Mouse (Mus musculus) embryonic facial prominence, embryonic 14.5 days (tissue): ENCODE measurements at regions not wholly inside any gene's neighbourhood (a gene's known extent, or its start where the extent isn't known, plus 50 kb on each side); places are given as distances from the start of the nearest gene placed in this dataset.

Source experiments
- ATAC-seq: fragments of 200-750 bp; cut with Nextera tagmentation; 2 replicates; pipeline ENCODE4 v1.8.0; 2017; ENCODE audit warnings: low read depth, moderate number of reproducible peaks, moderate TSS enrichment
- DNase-seq: peaks from one replicate; pipeline ENCODE4 v3.0.0-alpha.2; 2015; ENCODE audit warnings: low spot score
- H3K27ac ChIP-seq: fragments of 300-500 bp; sonication (generic); replicated peaks from 2 replicates; pipeline ENCODE4 v1.5.1; 2014; ENCODE audit warnings: low read depth, mild to moderate bottlenecking, low read length, moderate library complexity
- H3K27me3 ChIP-seq: fragments of 300-500 bp; sonication (generic); replicated peaks from 2 replicates; pipeline ENCODE4 v1.6.1; 2014; ENCODE audit warnings: low read length; ENCODE audit not compliant: control insufficient read depth, insufficient read depth
- H3K36me3 ChIP-seq: fragments of 300-500 bp; sonication (generic); 2 replicates; pipeline ENCODE4 v1.6.1; 2014; ENCODE audit warnings: low read length, mixed read lengths; ENCODE audit not compliant: control insufficient read depth, insufficient read depth
- H3K4me1 ChIP-seq: fragments of 300-500 bp; sonication (generic); 2 replicates; pipeline ENCODE4 v1.6.1; 2014; ENCODE audit warnings: antibody characterized with exemption, low read length; ENCODE audit not compliant: control insufficient read depth, insufficient read depth
- H3K4me2 ChIP-seq: fragments of 300-500 bp; sonication (generic); 2 replicates; pipeline ENCODE4 v1.6.1; 2014; ENCODE audit warnings: low read depth, mild to moderate bottlenecking, low read length, moderate library complexity, mixed read lengths
- H3K4me3 ChIP-seq: fragments of 300-500 bp; sonication (generic); 2 replicates; pipeline ENCODE4 v1.5.1; 2014; ENCODE audit warnings: low read depth, mild to moderate bottlenecking, low read length
- H3K9ac ChIP-seq: fragments of 300-500 bp; sonication (generic); 2 replicates; pipeline ENCODE4 v1.6.1; 2014; ENCODE audit warnings: low read depth, mild to moderate bottlenecking, low read length, moderate library complexity, mixed read lengths
- H3K9me3 ChIP-seq: fragments of 300-500 bp; sonication (generic); 2 replicates; pipeline ENCODE4 v1.6.1; 2016; ENCODE audit warnings: low read length; ENCODE audit not compliant: control insufficient read depth
- WGBS: fragments of 180-500 bp; shearing (Covaris S2); extraction: QIAGEN DNeasy Blood & Tissue Kit; methylation state at CpG from one replicate; pipeline ENCODE4 v1.1.7; 2014; 5-methylcytosine and 5-hydroxymethylcytosine counted together

DNA sequence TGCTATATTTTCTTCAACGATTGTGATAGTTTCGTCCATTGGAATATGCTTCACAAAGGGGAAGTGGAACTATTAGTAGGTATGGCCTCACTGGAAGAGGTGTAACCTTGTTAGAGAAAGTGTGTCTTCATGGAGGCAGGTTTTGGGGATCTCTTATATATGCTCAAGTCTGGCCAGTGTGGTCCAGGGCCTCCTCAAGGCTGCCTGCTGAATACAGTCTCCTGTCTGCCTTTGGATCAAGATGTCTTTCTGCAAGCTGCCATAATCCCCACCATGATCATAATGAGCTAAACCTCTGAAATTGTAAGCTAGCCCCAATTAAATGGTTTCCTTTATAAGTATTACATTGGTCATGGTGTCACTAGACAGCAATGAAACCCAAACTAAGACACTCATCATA is 384.3 kb downstream of the Btbd3 start:
- Histone ChIP-seq H3K27me3 (no peaks in the 10 kb centered on the region), H3K4me3 (no peak overlapping the region), H3K9me3 (no peaks in the 10 kb centered on the region), H3K9ac (no peak overlapping the region), H3K4me1 (no peaks in the 10 kb centered on the region), H3K4me2 (no peak overlapping the region), H3K36me3 (no peaks in the 10 kb centered on the region), H3K27ac (no peak overlapping the region)
- DNase-seq (no peak), ATAC-seq (no peak)
- WGBS, result 93% methylated on average over 2 of the region's 2 CpGs

- no peak overlapping the region for H3K9ac ChIP-seq
- 89% methylated on average over 1 of the region's 1 CpGs for WGBS
- DNase-seq (no peak), ATAC-seq (no peak)
- no peaks in the 10 kb centered on the region for H3K4me1 ChIP-seq
- H3K4me3 ChIP-seq, result no peak overlapping the region
- no peak overlapping the region for H3K4me2 ChIP-seq
- H3K9me3 ChIP-seq, result no peaks in the 10 kb centered on the region
- H3K27ac ChIP-seq, result no peak overlapping the region
- no peaks in the 10 kb centered on the region for H3K36me3 ChIP-seq
- no peaks in the 10 kb centered on the region for H3K27me3 ChIP-seq
Observed at GRCm38 (mm10) chr2:138641335-138641734, 385.0 kb downstream of the Btbd3 start.

- Histone ChIP-seq H3K9me3 (no peaks in the 10 kb centered on the region), H3K4me1 (no peaks in the 10 kb centered on the region), H3K27me3 (no peaks in the 10 kb centered on the region), H3K27ac (no peak overlapping the region), H3K4me3 (no peak overlapping the region), H3K9ac (no peak overlapping the region), H3K36me3 (no peaks in the 10 kb centered on the region), H3K4me2 (no peak overlapping the region)
- ATAC-seq (no peak), DNase-seq (no peak)
- WGBS, result 45% methylated on average over 3 of the region's 3 CpGs
Observed at GRCm38 (mm10) chr2:138648616-138649015, 392.3 kb downstream of the Btbd3 start.

- Histone ChIP-seq H3K27me3 (no peaks in the 10 kb centered on the region), H3K4me3 (no peak overlapping the region), H3K4me1 (no peaks in the 10 kb centered on the region), H3K4me2 (no peak overlapping the region), H3K36me3 (no peaks in the 10 kb centered on the region), H3K9ac (no peak overlapping the region), H3K27ac (no peak overlapping the region), H3K9me3 (no peaks in the 10 kb centered on the region)
- DNase-seq (no peak), ATAC-seq (no peak)
Observed at GRCm38 (mm10) chr2:138659376-138659775, 403.0 kb downstream of the Btbd3 start.

- no peak overlapping the region for H3K4me3 ChIP-seq
- no peaks in the 10 kb centered on the region for H3K36me3 ChIP-seq
- no peaks in the 10 kb centered on the region for H3K4me1 ChIP-seq
- no peaks in the 10 kb centered on the region for H3K27me3 ChIP-seq
- H3K27ac ChIP-seq, result no peak overlapping the region
- H3K9me3 ChIP-seq, result no peaks in the 10 kb centered on the region
- H3K9ac ChIP-seq, result no peak overlapping the region
- peak; percentile 54 for DNase-seq
- ATAC-seq, result peak; percentile 55; the same call in 1 of the 2 replicates
- H3K4me2 ChIP-seq, result no peak overlapping the region
Observed at GRCm38 (mm10) chr2:138670307-138670706, 413.9 kb downstream of the Btbd3 start.

- ATAC-seq, result no peak
- no peaks in the 10 kb centered on the region for H3K36me3 ChIP-seq
- H3K9ac ChIP-seq, result no peak overlapping the region
- H3K27ac ChIP-seq, result no peak overlapping the region
- no peak overlapping the region for H3K4me2 ChIP-seq
- no peaks in the 10 kb centered on the region for H3K9me3 ChIP-seq
- H3K4me3 ChIP-seq, result no peak overlapping the region
- no peak for DNase-seq
- no peaks in the 10 kb centered on the region for H3K27me3 ChIP-seq
- H3K4me1 ChIP-seq, result peaks cover 5% of the 10 kb centered on the region; the same call in 1 of the 2 replicates
Observed at GRCm38 (mm10) chr2:138674801-138675200, 418.4 kb downstream of the Btbd3 start.

DNA sequence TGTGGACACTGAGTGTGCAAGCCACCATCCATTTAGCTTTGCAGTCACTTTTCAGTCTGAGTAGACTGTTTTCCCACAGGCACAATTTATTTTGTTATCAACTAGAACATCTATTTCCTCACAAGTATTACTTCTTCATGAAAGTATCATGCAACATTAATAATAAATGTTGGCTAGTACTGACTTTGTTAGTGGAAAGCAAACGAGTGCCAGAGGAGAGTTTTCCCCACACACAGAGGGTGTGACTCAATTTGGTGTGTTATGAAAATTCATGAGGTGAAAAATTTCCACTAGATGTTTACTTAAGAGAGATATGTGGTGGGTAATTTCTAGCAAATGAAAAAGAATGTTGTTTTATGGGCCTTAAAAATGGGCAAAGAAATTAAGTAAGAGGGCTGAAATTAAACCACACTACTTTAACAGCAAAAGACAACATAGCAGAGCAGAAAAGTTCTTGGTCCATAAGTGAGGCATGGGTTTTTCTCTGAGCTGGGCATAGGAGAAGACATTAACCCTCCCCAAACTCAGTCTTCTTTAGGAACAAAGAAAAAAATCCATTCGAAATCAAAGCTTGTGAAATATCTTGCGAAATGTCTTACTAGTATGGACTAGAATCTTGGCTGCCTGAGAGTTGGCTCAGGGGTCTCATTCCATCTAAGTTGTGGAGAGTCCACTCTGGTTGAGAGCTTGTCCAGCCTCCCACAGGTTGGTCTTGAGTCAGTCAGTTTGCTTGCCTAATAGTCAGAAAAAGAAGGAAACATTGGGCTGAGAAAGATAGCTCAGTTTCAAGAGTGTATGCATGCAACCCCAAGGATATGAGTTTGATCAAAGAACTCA is 419.1 kb downstream of the Btbd3 start:
- Histone ChIP-seq H3K9ac (no peak overlapping the region), H3K27ac (no peak overlapping the region), H3K9me3 (no peaks in the 10 kb centered on the region), H3K27me3 (no peaks in the 10 kb centered on the region), H3K4me1 (peaks cover 5% of the 10 kb centered on the region; the same call in 1 of the 2 replicates), H3K4me2 (no peak overlapping the region), H3K4me3 (no peak overlapping the region), H3K36me3 (no peaks in the 10 kb centered on the region)
- 75% methylated on average over 3 of the region's 3 CpGs for WGBS
- no peak for DNase-seq
- ATAC-seq, result no peak

DNA sequence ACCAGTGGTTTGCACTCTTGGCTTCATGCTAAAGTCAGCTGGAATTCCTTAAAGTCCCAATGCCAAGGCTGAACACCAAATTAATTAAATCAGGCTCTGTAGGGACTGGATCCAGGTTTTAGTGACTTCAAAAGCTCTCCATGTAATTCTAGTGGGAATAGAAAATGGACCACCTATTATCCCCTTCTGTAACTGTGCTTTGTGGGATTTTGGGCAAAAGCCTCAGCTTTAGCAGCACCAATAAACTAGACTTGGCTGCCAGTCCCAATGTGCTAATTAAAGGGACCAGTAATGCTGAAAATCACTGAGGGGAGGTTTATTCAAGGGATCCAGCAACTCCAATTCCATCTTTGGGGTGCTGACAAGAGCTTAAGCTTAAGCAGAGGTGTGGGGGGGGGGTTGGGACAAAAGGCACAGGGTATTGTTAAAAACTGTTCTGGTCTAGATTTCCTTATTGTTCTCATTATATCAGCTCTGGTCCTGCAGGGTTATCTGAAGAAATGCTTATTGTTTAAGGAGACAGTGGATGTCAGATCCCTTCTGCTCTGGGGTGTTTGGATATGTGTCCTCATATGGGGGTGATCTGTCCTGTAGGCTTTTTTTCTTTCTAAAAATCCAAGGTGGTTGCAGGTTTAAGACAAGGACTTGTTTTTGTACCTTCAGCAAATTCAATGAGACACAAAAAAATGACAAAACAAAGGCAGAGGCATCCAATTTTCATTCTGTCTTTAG is 431.9 kb downstream of the Btbd3 start:
- H3K27me3 ChIP-seq, result no peaks in the 10 kb centered on the region
- H3K9me3 ChIP-seq, result no peaks in the 10 kb centered on the region
- H3K4me3 ChIP-seq, result no peak overlapping the region
- no peak overlapping the region for H3K27ac ChIP-seq
- H3K9ac ChIP-seq, result no peak overlapping the region
- ATAC-seq, result peak; percentile 33; the same call in 1 of the 2 replicates
- no peak overlapping the region for H3K4me2 ChIP-seq
- no peaks in the 10 kb centered on the region for H3K4me1 ChIP-seq
- no peaks in the 10 kb centered on the region for H3K36me3 ChIP-seq
- DNase-seq, result peak; percentile 52

GRCm38 (mm10) chr2:138689497-138689896 is 433.1 kb downstream of the Btbd3 start:
- H3K4me1 ChIP-seq, result no peaks in the 10 kb centered on the region
- no peak overlapping the region for H3K4me2 ChIP-seq
- no peak overlapping the region for H3K4me3 ChIP-seq
- DNase-seq (no peak), ATAC-seq (no peak)
- H3K9ac ChIP-seq, result no peak overlapping the region
- no peaks in the 10 kb centered on the region for H3K9me3 ChIP-seq
- H3K27ac ChIP-seq, result no peak overlapping the region
- H3K27me3 ChIP-seq, result no peaks in the 10 kb centered on the region
- no peaks in the 10 kb centered on the region for H3K36me3 ChIP-seq
- 83% methylated on average over 5 of the region's 5 CpGs for WGBS
